Mouse (Mus musculus) CD4-positive helper T cell, adult 2 months (primary cell): ENCODE measurements around the gene H2-T3.

ENCODE experiments used
- DNase-seq: peaks from one replicate; pipeline ENCODE4 v3.0.0-alpha.2; 2012; ENCODE audit warnings: low read depth, missing footprints, low spot score

Gene H2-T3

GRCm38 (mm10) chr17:36190169-36190507, at the start of gene H2-T3:
TSS of gene H2-T3 (minus strand) at chr17:36190287.
- no peak for DNase-seq

GRCm38 (mm10) chr17:36237321-36237921, 47.3 kb upstream of the H2-T3 start:
- peak; percentile 31 for DNase-seq

- DNase-seq: peak; percentile 72
Measured at GRCm38 (mm10) chr17:36235300-36235699, 45.2 kb upstream of the H2-T3 start.

- no peak for DNase-seq
Measured at GRCm38 (mm10) chr17:36233572-36233971, 43.5 kb upstream of the H2-T3 start.

- peak; percentile 97 for DNase-seq
Measured at GRCm38 (mm10) chr17:36231318-36231717, 41.2 kb upstream of the H2-T3 start.

- DNase-seq: peak; percentile 79
Measured at GRCm38 (mm10) chr17:36229046-36229445, 39.0 kb upstream of the H2-T3 start.

- DNase-seq: peak; percentile 85
Measured at GRCm38 (mm10) chr17:36226921-36227320, 36.8 kb upstream of the H2-T3 start.

- DNase-seq: no peak
Measured at GRCm38 (mm10) chr17:36225231-36225824, 35.2 kb upstream of the H2-T3 start.

- DNase-seq: no peak
Measured at GRCm38 (mm10) chr17:36224451-36224850, 34.4 kb upstream of the H2-T3 start.

GRCm38 (mm10) chr17:36218594-36219155, 28.6 kb upstream of the H2-T3 start:
- no peak for DNase-seq

GRCm38 (mm10) chr17:36215586-36215985, 25.5 kb upstream of the H2-T3 start:
- DNase-seq: no peak

GRCm38 (mm10) chr17:36206846-36207245, 16.8 kb upstream of the H2-T3 start:
- DNase-seq: no peak

GRCm38 (mm10) chr17:36205862-36206261, 15.8 kb upstream of the H2-T3 start:
- DNase-seq: no peak

- peak; percentile 88 for DNase-seq
Measured at GRCm38 (mm10) chr17:36205456-36205855, 15.4 kb upstream of the H2-T3 start.

- no peak for DNase-seq
Measured at GRCm38 (mm10) chr17:36201851-36202250, 11.8 kb upstream of the H2-T3 start.

GRCm38 (mm10) chr17:36198317-36198716, 8.2 kb upstream of the H2-T3 start:
- DNase-seq: peak; percentile 40

GRCm38 (mm10) chr17:36194471-36194870, 4.4 kb upstream of the H2-T3 start:
- no peak for DNase-seq

GRCm38 (mm10) chr17:36193546-36194141, 3.6 kb upstream of the H2-T3 start:
- peak; percentile 82 for DNase-seq

GRCm38 (mm10) chr17:36192371-36192770, 2.3 kb upstream of the H2-T3 start:
- no peak for DNase-seq

GRCm38 (mm10) chr17:36189491-36190168, 457 bp downstream of the H2-T3 start:
- no peak for DNase-seq

- no peak for DNase-seq
Measured at GRCm38 (mm10) chr17:36187540-36187939, 2.5 kb downstream of the H2-T3 start.

GRCm38 (mm10) chr17:36182212-36182611, 7.9 kb downstream of the H2-T3 start:
- DNase-seq: no peak
